Mouse (Mus musculus) C2C12 (cell line): ENCODE measurements around the gene Stpg4.

Experiments
- CEBPB ChIP-seq: IDR thresholded peaks from one replicate; pipeline ENCODE4 v1.6.1; 2011; ENCODE audit warnings: low read depth, mild to moderate bottlenecking, control low read depth, moderate library complexity
- CTCF ChIP-seq: IDR thresholded peaks from one replicate; pipeline ENCODE4 v1.5.1; 2011; ENCODE audit not compliant: control insufficient read depth, insufficient read depth, insufficient read length
- MAX ChIP-seq: IDR thresholded peaks from one replicate; pipeline ENCODE4 v1.6.1; 2011; ENCODE audit warnings: mild to moderate bottlenecking, control low read depth
- MYOD1 ChIP-seq: IDR thresholded peaks from one replicate; pipeline ENCODE4 v1.6.1; 2011; ENCODE audit warnings: low read depth; ENCODE audit not compliant: control insufficient read depth, insufficient read length
- MYOG ChIP-seq: IDR thresholded peaks from one replicate; pipeline ENCODE4 v1.6.1; 2011; ENCODE audit not compliant: control insufficient read depth, insufficient read length; ENCODE audit errors: extremely low read depth
- USF1 ChIP-seq: IDR thresholded peaks from one replicate; pipeline ENCODE4 v1.6.1; 2011; ENCODE audit warnings: low read depth, mild to moderate bottlenecking, control low read depth, moderate library complexity

DNA sequence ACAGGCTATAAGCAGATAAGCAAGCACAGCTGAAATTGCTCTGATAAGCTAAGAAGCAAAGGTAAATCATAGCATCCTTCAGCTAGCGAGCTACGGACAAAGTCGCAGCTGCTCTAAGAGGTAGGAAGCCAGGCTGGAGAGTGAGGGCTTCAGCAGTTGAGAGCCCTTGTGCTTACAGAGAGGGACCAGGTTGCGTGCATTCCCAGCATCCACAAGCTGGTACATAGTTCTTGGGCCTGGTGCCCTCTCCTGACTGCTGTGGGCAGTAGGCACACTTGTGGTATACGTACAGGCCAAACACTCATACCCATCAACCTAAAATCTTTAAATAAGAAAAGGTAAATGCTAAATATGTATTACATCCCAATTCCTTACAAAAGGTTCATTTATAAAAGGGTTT, 5.2 kb upstream of the Stpg4 start:
- TF ChIP-seq CTCF = no peak
- TF ChIP-seq MYOD1 = no peak
- TF ChIP-seq USF1 = no peak
- no peak for TF ChIP-seq CEBPB
- TF ChIP-seq MAX = no peak
- no peak for TF ChIP-seq MYOG
